Mouse (Mus musculus) heart, adult 10 weeks (tissue): ENCODE data around the gene Psd. TPM values are rescaled to one million over a fixed set of nuclear protein-coding genes. Genes with fewer than 3 reads are reported as not detected.

Experiments used
- polyA plus RNA-seq: library from polyadenylated mRNA; stranded (reverse); fragments of 350-450 nt; fragmentation: Illumina TruSeq; extraction: RNeasy Lipid Tissue Mini Kit (QIAGEN cat#74804); gene quantifications from one replicate; pipeline ENCODE4 v1.2.3, GENCODE M21; 2014; ENCODE audit warnings: low read depth, low replicate concordance

Gene Psd
- polyA plus RNA-seq = 1.1 TPM

GRCm38 (mm10) chr19:46326756-46327305 is at the start of gene Psd:
Psd (minus strand) TSS chr19:46327156.

GRCm38 (mm10) chr19:46350168-46350932 is 23.4 kb upstream of the Psd start, which contains the start of gene 2310034G01Rik:
2310034G01Rik (minus strand) TSS chr19:46350302.

GRCm38 (mm10) chr19:46338331-46338936 is 11.5 kb upstream of the Psd start, which contains the start of gene Cuedc2:
Cuedc2 (minus strand) TSS chr19:46338702.

GRCm38 (mm10) chr19:46328081-46329030 is 1.4 kb upstream of the Psd start, which contains the start of gene Fbxl15:
Fbxl15 (plus strand) TSS chr19:46328184.

GRCm38 (mm10) chr19:46304216-46304841 is 22.6 kb downstream of the Psd start, which contains the start of gene Nfkb2:
Nfkb2 (plus strand) TSS chr19:46304320.

Other genes with a start within 250 kb of the Psd start
- gene Elovl3, start 195.3 kb downstream of the Psd start, polyA plus RNA-seq = 0.55 TPM
- not detected for gene Pitx3, start 178.8 kb downstream of the Psd start, polyA plus RNA-seq
- 32.4 TPM for gene Gbf1, start 174.6 kb downstream of the Psd start, polyA plus RNA-seq
- 16.1 TPM for gene Nfkb2, start 22.8 kb downstream of the Psd start, polyA plus RNA-seq
- 4.8 TPM for gene Fbxl15, start 1.0 kb upstream of the Psd start, polyA plus RNA-seq
- gene Cuedc2, start 11.5 kb upstream of the Psd start, polyA plus RNA-seq = 100 TPM
- 2.7 TPM for gene Mfsd13a, start 14.0 kb upstream of the Psd start, polyA plus RNA-seq
- gene 2310034G01Rik, start 23.1 kb upstream of the Psd start, polyA plus RNA-seq = 0.89 TPM
- gene Actr1a, start 68.6 kb upstream of the Psd start, polyA plus RNA-seq = 83.6 TPM
- 7.3 TPM for gene Sufu, start 69.7 kb upstream of the Psd start, polyA plus RNA-seq
- gene Trim8, start 174.5 kb upstream of the Psd start, polyA plus RNA-seq = 17.6 TPM
- gene Arl3, start 246.0 kb upstream of the Psd start, polyA plus RNA-seq = 88.9 TPM
- 5.6 TPM for gene Sfxn2, start 246.2 kb upstream of the Psd start, polyA plus RNA-seq